Mouse (Mus musculus) liver, embryonic 12.5 days (tissue): ENCODE data around the gene Cd55b. TPM values are rescaled to one million over a fixed set of nuclear protein-coding genes. Genes with fewer than 3 reads are reported as not detected.
"Not testable (repeated sequence)": the region's sequence is repeated elsewhere in the genome, so short reads cannot be mapped to it uniquely, and the experiment has no call there.

ENCODE experiments used
- ATAC-seq: fragments of 200-750 bp; cut with Nextera tagmentation; 2 replicates; pipeline ENCODE4 v1.8.0; 2017; ENCODE audit warnings: moderate number of reproducible peaks, mild to moderate bottlenecking, moderate library complexity
- H3K27ac ChIP-seq: fragments of 300-500 bp; sonication (generic); 2 replicates; pipeline ENCODE4 v1.5.1; 2016; ENCODE audit warnings: mild to moderate bottlenecking
- H3K27me3 ChIP-seq: fragments of 300-500 bp; sonication (generic); replicated peaks from 2 replicates; pipeline ENCODE4 v1.6.1; 2016; ENCODE audit warnings: mild to moderate bottlenecking, moderate library complexity
- H3K36me3 ChIP-seq: fragments of 300-500 bp; sonication (generic); 2 replicates; pipeline ENCODE4 v1.6.1; 2016; ENCODE audit warnings: mild to moderate bottlenecking, moderate library complexity
- H3K4me1 ChIP-seq: fragments of 300-500 bp; sonication (generic); 2 replicates; pipeline ENCODE4 v1.6.1; 2016
- H3K4me2 ChIP-seq: fragments of 300-500 bp; sonication (generic); 2 replicates; pipeline ENCODE4 v1.6.1; 2016; ENCODE audit warnings: mild to moderate bottlenecking, moderate library complexity
- H3K4me3 ChIP-seq: fragments of 300-500 bp; sonication (generic); 2 replicates; pipeline ENCODE4 v1.5.1; 2016; ENCODE audit warnings: mild to moderate bottlenecking, moderate library complexity
- H3K9ac ChIP-seq: fragments of 300-500 bp; sonication (generic); 2 replicates; pipeline ENCODE4 v1.6.1; 2016; ENCODE audit warnings: mild to moderate bottlenecking, moderate library complexity
- H3K9me3 ChIP-seq: fragments of 300-500 bp; sonication (generic); replicated peaks from 2 replicates; pipeline ENCODE4 v1.6.1; 2016; ENCODE audit warnings: mild to moderate bottlenecking, moderate library complexity
- WGBS: fragments of 180-500 bp; shearing (Covaris S2); methylation state at CpG from one replicate; pipeline ENCODE4 v1.1.7; 2016; ENCODE audit not compliant: insufficient replicate concordance; 5-methylcytosine and 5-hydroxymethylcytosine counted together
- polyA plus RNA-seq: library from polyadenylated mRNA; unstranded; fragments of >200 nt; fragmentation: Nextera tagmentation; extraction: Ambion mirVana; gene quantifications from 2 replicates; pipeline ENCODE4 v1.2.1, GENCODE M21; 2016

Gene Cd55b
- 0.14 TPM in 1 of 2 replicates, not detected in the other for polyA plus RNA-seq

DNA sequence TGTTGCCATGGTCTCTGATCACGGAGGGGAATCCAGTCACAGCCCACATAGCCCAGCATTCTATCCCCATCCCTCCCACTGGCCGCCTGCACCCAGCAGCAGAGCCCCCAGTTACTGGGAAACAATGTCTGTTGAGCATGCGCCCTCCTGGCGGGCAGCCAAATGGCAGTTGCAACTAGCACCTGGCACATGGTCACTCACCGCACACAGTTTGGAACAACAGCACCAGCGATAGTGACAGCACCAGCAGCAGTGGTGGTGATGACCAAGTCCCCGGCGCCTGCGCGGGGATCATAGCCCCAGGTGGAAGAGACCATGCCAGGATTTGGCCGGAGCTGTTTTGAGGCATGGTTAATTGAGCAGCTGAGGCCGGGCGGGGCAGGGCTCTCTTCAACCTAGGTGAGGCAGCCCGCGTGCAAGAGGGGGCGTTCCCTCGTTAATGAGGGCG, at the start of gene Cd55b:
Cd55b (minus strand) TSS at position 346 of the 448 bp plus-strand sequence.
- Histone ChIP-seq H3K9me3 (no peaks in the 10 kb centered on the region), H3K4me3 (no peak within 1 kb of the TSS), H3K4me2 (no peak within 1 kb of the TSS), H3K9ac (no peak within 1 kb of the TSS), H3K4me1 (0 out of 2 replicates have a peak, but pooled peaks cover 5% of the 10 kb centered on the region), H3K27ac (no peak within 1 kb of the TSS), H3K36me3 (no peaks in the 10 kb centered on the region), H3K27me3 (no peaks in the 10 kb centered on the region)
- peak; percentile 21; the same call in 1 of the 2 replicates for ATAC-seq
- 57% methylated on average over 18 of the region's 18 CpGs for WGBS

DNA sequence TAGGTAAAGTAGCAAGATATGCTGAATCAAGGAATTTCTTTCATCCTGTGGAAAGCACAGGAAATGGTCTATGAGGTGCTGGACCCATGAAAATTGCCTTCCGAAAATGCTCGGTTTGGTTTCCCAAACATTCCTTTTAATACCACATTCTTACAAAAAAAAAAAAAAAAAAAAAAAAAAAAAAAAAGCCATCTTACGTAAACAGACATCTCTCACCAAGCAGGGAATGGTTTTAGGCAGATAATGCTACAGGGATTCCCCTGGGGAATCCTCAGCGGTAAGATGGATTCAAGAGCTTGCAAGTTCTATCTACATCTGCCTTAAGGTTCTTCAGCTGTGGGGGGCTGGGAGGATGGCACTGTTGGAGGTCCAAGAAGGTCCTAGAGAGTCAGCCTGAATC, 47.3 kb upstream of the Cd55b start:
- no peaks in the 10 kb centered on the region for H3K36me3 ChIP-seq
- H3K9ac ChIP-seq: no peak overlapping the region
- H3K9me3 ChIP-seq: no peaks in the 10 kb centered on the region
- no peak for ATAC-seq
- 64% methylated on average over 4 of the region's 4 CpGs for WGBS
- no peak overlapping the region for H3K4me2 ChIP-seq
- no peak overlapping the region for H3K27ac ChIP-seq
- no peaks in the 10 kb centered on the region for H3K4me1 ChIP-seq
- no peak overlapping the region for H3K4me3 ChIP-seq
- H3K27me3 ChIP-seq: no peaks in the 10 kb centered on the region

DNA sequence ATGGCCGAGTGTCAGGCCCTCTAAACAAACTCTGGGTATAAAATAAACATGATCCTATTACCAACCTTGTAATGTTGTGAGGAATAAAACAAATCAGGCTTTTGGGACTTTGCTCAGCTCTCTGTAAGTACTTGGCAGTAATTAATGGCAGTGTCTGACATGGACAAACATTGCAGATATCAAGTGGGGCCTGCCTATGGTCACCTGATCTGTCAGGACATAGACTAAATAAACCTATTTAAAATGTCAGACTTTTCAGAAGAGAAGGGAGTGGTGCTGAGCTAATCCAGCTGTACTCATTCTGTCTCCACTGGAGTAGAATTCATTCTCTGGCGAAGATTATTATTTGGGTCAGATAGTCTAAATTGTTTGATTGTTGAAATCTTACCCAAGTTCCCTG, 44.6 kb upstream of the Cd55b start:
- WGBS: 57% methylated on average over 2 of the region's 2 CpGs
- Histone ChIP-seq H3K27me3 (no peaks in the 10 kb centered on the region), H3K27ac (no peak overlapping the region), H3K4me3 (no peak overlapping the region), H3K4me2 (no peak overlapping the region), H3K9me3 (no peaks in the 10 kb centered on the region), H3K9ac (no peak overlapping the region), H3K4me1 (peaks cover 14% of the 10 kb centered on the region), H3K36me3 (no peaks in the 10 kb centered on the region)
- ATAC-seq: no peak

DNA sequence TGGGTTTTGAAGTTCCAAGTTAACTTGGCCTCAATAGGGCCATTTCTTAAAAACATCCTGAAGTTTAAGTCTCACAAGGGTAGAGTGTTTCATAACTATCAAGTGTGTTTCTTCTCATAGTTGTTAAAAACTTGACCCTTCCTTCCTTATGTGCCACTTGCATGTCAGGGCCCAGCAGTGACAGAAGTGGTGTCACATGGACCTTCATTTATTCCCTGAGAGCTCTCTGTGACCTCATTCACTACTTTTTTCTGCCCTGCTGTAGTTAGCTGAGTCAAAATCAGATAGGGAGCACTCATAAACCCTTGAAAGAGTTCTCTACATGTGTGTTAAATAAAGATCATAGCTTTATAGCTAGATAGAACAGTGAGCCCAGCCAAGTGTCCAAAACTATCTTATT, 41.4 kb upstream of the Cd55b start:
- Histone ChIP-seq H3K4me2 (no peak overlapping the region), H3K4me1 (peaks cover 19% of the 10 kb centered on the region), H3K9me3 (no peaks in the 10 kb centered on the region), H3K27ac (no peak overlapping the region), H3K27me3 (no peaks in the 10 kb centered on the region), H3K4me3 (no peak overlapping the region), H3K36me3 (peaks cover 6% of the 10 kb centered on the region; the same call in 1 of the 2 replicates), H3K9ac (no peak overlapping the region)
- no peak for ATAC-seq

DNA sequence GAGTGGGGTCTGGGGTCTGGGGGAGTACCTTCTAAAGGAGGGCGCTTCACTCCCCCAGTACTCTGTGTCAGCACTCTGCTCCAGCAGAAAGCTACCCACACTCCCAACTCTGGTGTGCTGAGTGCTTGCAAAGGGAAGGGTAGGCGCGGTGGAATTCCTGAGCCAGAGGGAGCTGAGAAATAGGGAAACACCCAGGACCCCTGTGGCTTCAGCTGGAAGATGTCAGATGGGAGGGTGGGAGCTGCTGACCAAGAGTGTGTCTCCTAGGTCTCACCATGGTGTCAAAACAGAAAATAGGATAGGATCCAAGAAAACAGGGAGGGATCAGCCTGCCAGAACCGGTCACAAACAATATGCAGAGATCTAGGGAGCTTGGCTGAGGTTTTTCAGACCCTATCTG, 40.1 kb upstream of the Cd55b start:
- WGBS: 11% methylated on average over 4 of the region's 4 CpGs
- Histone ChIP-seq H3K9me3 (no peaks in the 10 kb centered on the region), H3K27ac (peak overlapping the region; percentile 86; the same call in 1 of the 2 replicates), H3K27me3 (no peaks in the 10 kb centered on the region), H3K4me2 (peak overlapping the region; percentile 76), H3K4me3 (peak overlapping the region; percentile 69), H3K36me3 (peaks cover 12% of the 10 kb centered on the region), H3K9ac (peak overlapping the region; percentile 79), H3K4me1 (peaks cover 19% of the 10 kb centered on the region)
- no peak; the same call in 1 of the 2 replicates for ATAC-seq

DNA sequence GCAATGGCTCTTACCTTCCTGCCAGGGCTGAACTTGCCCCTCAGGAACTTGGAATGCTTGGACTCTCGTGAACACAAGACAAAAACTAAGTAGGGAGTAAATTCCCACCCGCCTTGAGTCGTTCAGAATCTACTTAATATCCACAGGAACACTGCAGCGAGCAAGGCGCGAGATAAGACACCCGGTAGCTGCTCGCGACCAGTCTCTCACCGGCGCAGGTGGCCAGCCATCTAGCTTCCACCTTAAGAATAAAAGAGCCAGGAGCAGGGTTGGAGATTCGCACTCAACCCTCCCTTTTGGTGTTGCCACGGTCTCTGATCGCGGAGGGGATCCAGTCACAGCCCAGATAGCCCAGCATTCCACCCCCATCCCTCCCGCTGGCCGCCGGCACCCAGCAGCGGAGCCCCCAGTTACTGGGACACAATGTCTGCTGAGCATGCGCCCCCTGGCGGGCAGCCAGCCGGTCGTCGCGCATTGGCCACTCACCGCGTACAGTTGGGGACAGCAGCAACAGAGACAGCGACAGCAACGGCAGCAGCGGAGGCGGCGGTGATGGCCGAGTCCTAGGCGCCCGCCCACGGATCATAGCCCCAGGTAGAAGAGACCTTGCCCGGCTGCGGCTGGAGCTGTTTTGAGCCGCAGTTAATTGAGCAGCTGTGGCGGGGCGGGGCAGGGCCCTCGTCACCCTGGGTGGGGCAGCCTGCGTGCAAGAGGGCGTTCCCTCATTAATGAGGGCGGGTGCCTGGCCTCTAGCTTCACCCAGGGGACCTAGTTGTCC, 39.5 kb upstream of the Cd55b start, which contains the start of gene Cd55:
Cd55 (minus strand) TSS at position 661 of the 778 bp plus-strand sequence.
- peak within 1 kb of the TSS; percentile 86 for H3K27ac ChIP-seq
- WGBS: under 1% methylated on average over 44 of the region's 45 CpGs

DNA sequence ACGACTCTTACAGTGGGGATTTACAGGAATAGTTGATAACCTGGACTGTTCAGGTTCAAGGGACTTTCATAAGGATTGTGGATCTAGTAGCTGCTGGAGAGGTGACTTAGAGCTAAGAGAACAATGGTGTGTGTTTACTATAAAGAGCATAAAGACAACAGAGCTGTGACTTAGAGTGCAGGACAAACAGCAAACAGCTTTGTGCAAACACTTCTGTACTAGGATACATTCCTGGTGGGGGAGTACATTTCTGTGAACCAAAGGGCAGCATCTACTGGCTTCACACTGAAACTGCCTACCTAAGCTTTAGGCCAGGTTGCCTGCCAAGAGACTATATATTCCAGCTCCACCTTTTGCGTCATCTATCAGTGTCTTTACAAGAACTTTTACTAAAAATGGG, 32.3 kb upstream of the Cd55b start:
- Histone ChIP-seq H3K27ac (no peak overlapping the region), H3K9ac (no peak overlapping the region), H3K9me3 (no peaks in the 10 kb centered on the region), H3K27me3 (no peaks in the 10 kb centered on the region), H3K36me3 (peaks cover 52% of the 10 kb centered on the region), H3K4me3 (no peak overlapping the region), H3K4me2 (no peak overlapping the region), H3K4me1 (peaks cover 3% of the 10 kb centered on the region; the same call in 1 of the 2 replicates)
- ATAC-seq: no peak
- WGBS: 82% methylated on average over 2 of the region's 2 CpGs

More for the DNA sequence above, 39.5 kb upstream of the Cd55b start, which contains the start of gene Cd55:
- Histone ChIP-seq H3K36me3 (peaks cover 12% of the 10 kb centered on the region), H3K4me3 (peak within 1 kb of the TSS; percentile 69), H3K4me1 (peaks cover 19% of the 10 kb centered on the region), H3K27me3 (no peaks in the 10 kb centered on the region), H3K4me2 (peak within 1 kb of the TSS; percentile 76), H3K9ac (peak within 1 kb of the TSS; percentile 79), H3K9me3 (no peaks in the 10 kb centered on the region)
- ATAC-seq: peak; percentile 97

DNA sequence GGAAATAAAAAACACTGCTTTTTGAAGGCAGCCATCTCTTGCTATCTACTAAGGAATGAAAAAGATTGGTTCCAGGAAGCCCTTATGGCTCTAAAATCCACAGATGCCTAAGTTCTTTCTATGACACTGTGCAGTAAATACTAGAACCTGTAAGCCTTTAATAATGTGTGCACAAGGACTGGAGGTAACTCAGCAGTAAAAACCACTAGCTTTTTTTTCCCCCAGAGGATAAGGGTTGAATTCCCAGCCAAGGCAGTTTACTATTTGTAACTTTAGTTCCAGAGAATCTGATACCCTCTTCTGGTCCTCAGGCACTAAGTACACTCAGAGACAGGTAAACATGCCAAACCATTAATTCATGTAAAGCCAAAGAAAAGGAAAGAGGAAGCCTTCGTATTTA, 20.1 kb upstream of the Cd55b start:
- peaks cover 19% of the 10 kb centered on the region for H3K36me3 ChIP-seq
- not testable (repeated sequence) for H3K9me3 ChIP-seq, H3K4me3 ChIP-seq, H3K27ac ChIP-seq, ATAC-seq, H3K9ac ChIP-seq, H3K4me2 ChIP-seq, H3K4me1 ChIP-seq, H3K27me3 ChIP-seq
- WGBS: 67% methylated on average over 1 of the region's 1 CpGs

DNA sequence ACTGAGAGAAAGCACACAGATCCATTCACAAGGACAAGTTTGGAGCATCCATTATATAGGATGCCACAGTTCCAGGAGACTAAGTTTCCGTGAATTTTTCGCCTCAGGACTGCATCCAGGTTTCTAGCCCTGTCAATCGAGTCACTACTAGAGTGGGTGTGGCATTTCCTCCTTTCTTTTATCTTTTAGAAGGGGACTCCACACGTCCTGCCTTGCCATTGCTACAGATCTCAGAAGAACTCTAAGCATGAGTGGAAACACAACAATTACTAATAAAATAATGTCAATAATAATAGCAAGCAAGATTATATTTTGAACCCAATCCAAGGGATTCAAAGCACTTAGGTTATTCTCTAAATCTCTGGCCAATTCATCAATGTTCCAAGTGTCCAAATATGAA, 8.1 kb upstream of the Cd55b start:
- H3K27ac ChIP-seq: no peak overlapping the region
- no peak for ATAC-seq
- H3K27me3 ChIP-seq: no peaks in the 10 kb centered on the region
- H3K9me3 ChIP-seq: no peaks in the 10 kb centered on the region
- no peak overlapping the region for H3K9ac ChIP-seq
- H3K4me2 ChIP-seq: no peak overlapping the region
- no peaks in the 10 kb centered on the region for H3K36me3 ChIP-seq
- 30% methylated on average over 4 of the region's 4 CpGs for WGBS
- H3K4me3 ChIP-seq: no peak overlapping the region
- no peaks in the 10 kb centered on the region for H3K4me1 ChIP-seq

DNA sequence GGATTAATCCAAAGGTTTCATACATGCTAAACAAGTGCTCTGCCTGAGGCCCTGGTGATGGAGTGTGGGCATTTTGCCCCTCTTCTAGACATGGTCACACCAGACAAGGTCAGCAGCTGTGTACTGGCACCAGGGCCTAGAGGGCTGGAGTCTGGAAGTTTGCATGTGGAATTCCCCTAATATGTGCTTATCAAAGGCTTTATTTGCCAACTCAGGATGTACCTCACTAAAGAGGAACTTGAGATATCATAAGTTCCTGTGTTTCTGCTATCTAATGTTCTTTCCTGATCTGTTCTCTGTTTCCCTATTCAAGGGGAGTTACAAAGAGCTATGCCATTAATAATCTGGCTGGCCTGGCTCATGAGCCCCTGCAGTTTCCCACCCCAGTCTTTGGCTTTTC, 5.9 kb upstream of the Cd55b start:
- not testable (repeated sequence) for H3K4me2 ChIP-seq, H3K9me3 ChIP-seq, H3K4me3 ChIP-seq, H3K36me3 ChIP-seq, H3K9ac ChIP-seq, ATAC-seq, H3K27ac ChIP-seq, H3K27me3 ChIP-seq, H3K4me1 ChIP-seq

DNA sequence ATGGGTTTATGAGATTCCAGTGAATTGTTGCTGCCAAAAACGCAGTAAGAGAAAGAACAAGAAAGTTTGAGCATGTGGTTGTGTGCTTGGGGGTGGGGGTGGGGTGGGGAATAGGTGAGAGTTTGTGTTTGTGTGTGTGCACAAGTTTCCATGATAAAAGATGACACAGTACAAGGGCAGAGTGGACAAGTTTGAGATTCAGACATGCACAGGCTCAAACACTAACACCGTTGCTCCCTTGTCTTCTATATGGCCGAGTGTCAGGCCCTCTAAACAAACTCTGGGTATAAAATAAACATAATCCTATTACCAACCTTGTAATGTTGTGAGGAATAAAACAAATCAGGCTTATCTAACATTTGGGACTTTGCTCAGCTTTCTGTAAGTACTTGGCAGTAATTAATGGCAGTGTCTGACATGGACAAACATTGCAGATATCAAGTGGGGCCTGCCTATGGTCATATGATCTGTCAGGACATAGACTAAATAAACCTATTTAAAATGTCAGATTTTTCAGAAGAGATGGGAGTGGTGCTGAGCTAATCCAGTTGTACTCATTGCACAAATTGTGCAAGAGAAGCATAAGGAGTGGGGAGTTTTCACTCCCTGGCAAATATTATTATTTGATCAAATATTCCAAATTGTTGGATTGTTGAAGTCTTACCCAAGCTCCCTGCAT, 4.5 kb upstream of the Cd55b start:
- not testable (repeated sequence) for H3K4me3 ChIP-seq, H3K9me3 ChIP-seq, H3K4me2 ChIP-seq, H3K4me1 ChIP-seq, H3K27ac ChIP-seq, H3K9ac ChIP-seq, H3K27me3 ChIP-seq, ATAC-seq, H3K36me3 ChIP-seq
- WGBS: 52% methylated on average over 3 of the region's 3 CpGs

DNA sequence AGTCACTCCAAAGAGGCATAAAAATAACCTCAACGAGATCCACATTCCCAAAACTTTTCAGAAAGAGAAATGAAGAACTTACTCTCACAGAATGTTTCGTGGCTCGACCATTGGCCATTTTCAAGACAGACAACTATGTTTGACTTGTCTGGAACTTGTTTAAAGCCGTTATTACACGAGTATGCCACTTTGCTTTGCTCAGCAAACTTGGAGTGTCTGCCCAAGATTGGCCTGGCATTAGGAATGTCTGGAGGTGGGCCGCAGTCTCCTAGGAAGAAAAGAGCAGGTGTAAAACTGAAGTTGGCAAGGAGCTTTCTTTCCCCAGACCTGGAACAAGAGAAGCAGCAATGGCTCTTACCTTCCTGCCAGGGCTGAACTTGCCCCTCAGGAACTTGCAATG, 776 bp downstream of the Cd55b start:
- not testable (repeated sequence) for H3K9me3 ChIP-seq, H3K9ac ChIP-seq, H3K4me1 ChIP-seq, H3K36me3 ChIP-seq, H3K27ac ChIP-seq, H3K4me3 ChIP-seq, H3K4me2 ChIP-seq, ATAC-seq, H3K27me3 ChIP-seq
- no CpG with 5 or more reads among the region's 6 CpGs for WGBS
